Mouse (Mus musculus) lung, adult 10 weeks (tissue): ENCODE results near the gene Miip. TPM values are rescaled to one million over a fixed set of nuclear protein-coding genes. Genes with fewer than 3 reads are reported as not detected.

Source experiments
- polyA plus RNA-seq: library from polyadenylated mRNA; stranded (reverse); fragments of 350-450 nt; fragmentation: Illumina TruSeq; extraction: RNeasy Lipid Tissue Mini Kit (QIAGEN cat#74804); gene quantifications from one replicate; pipeline ENCODE4 v1.2.3, GENCODE M21; 2014; ENCODE audit warnings: low read depth, low replicate concordance; ENCODE audit not compliant: insufficient read depth

Miip gene
- 19.0 TPM for polyA plus RNA-seq

GRCm38 (mm10) chr4:147868450-147869031, at the start of gene Miip, which contains the start of gene Fv1:
Miip (minus strand) TSS chr4:147868816.
Fv1 (plus strand) TSS chr4:147868979.

GRCm38 (mm10) chr4:147904313-147905089, 35.9 kb upstream of the Miip start, which contains the start of gene Mfn2:
Mfn2 (minus strand) TSS chr4:147904704.

GRCm38 (mm10) chr4:147847614-147848583, 20.7 kb downstream of the Miip start, which contains the start of gene Zfp933:
Zfp933 (minus strand) TSS chr4:147848366.

Other genes with a start within 250 kb of the Miip start
- 2.2 TPM for gene Zfp979, start 226.3 kb downstream of the Miip start, polyA plus RNA-seq
- gene Zfp534, start 166.3 kb downstream of the Miip start, polyA plus RNA-seq: not detected
- gene Zfp984, start 59.0 kb downstream of the Miip start, polyA plus RNA-seq: 13.0 TPM
- 3.1 TPM for gene Zfp933, start 20.4 kb downstream of the Miip start, polyA plus RNA-seq
- 2.6 TPM for gene Fv1, start 163 bp upstream of the Miip start, polyA plus RNA-seq
- 20.6 TPM for gene Mfn2, start 35.9 kb upstream of the Miip start, polyA plus RNA-seq
- gene Plod1, start 68.0 kb upstream of the Miip start, polyA plus RNA-seq: 16.9 TPM
- gene 2510039O18Rik, start 72.1 kb upstream of the Miip start, polyA plus RNA-seq: 26.4 TPM
- 0.69 TPM for gene Nppb, start 117.0 kb upstream of the Miip start, polyA plus RNA-seq
- 73.5 TPM for gene Nppa, start 131.9 kb upstream of the Miip start, polyA plus RNA-seq
- gene Clcn6, start 170.0 kb upstream of the Miip start, polyA plus RNA-seq: 4.0 TPM
- gene Mthfr, start 170.3 kb upstream of the Miip start, polyA plus RNA-seq: 11.0 TPM
- gene Agtrap, start 219.2 kb upstream of the Miip start, polyA plus RNA-seq: 16.5 TPM